Mouse (Mus musculus): Measurements from ENCODE around the gene Dnase1l2.
"Not testable (repeated sequence)": the region's sequence is repeated elsewhere in the genome, so short reads cannot be mapped to it uniquely, and the experiment has no call there.

Gene Dnase1l2

DNA sequence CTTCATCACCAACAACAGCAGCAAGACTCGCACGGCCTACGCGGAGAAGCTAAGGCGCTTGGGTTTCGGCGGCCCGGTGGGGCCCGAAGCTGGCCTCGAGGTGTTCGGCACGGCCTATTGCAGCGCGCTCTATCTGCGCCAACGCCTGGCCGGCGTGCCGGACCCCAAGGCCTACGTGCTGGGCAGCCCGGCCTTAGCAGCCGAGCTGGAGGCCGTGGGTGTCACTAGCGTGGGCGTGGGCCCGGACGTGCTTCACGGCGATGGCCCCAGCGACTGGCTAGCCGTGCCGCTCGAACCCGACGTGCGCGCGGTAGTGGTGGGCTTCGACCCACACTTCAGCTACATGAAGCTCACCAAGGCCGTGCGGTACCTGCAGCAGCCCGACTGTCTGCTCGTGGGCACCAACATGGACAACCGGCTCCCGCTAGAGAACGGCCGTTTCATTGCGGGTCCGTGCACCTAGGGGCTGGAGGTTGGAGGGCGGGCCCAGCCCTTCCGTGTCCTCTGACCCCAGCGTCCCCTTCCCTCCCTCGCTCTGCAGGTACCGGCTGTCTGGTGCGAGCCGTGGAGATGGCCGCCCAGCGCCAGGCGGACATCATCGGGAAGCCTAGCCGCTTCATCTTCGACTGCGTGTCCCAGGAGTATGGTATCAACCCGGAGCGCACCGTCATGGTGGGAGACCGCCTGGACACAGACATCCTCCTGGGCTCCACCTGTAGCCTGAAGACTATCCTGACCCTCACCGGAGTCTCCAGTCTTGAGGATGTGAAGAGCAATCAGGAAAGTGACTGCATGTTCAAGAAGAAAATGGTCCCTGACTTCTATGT lies 28.0 kb upstream of the Dnase1l2 start:
- peak; percentile 51 for DNase-seq

DNA sequence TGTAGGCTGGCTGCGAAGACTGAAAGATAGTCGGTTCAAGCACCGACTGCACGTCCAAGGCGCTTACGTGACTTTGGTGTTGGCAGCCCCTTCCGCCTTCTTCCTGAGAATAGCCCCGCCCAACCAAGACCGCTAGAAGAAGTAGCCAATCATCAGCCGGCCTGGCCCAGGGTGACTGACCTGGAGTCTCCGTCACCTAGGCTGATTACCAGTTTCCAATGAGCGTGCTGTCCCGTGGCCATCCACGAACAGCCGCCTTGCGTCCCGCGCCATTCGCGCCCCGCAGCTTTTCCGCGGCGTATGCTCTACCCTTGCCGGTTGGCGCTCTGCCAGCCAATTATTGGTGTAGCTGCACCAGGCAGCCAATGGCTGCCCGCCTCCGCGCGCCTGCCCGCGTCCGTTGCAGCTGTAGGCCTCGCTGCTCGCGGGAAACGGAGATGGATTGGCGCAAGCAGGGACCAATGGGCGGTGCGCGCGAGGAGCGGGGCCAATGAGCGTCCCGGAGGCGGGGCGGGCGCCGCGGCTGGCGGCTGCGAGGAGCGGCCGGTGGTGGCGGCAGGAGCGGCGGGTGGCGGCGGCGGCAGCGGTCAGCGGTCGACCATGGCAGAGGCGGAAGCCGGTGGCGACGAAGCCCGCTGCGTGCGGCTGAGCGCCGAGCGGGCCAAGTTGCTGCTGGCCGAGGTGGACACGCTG lies 27.2 kb upstream of the Dnase1l2 start, which contains the start of the genes E4f1 and Pgp:
E4f1 (minus strand) TSS at position 404 of the 693 bp plus-strand sequence.
Pgp (plus strand) TSS at position 483 of the 693 bp plus-strand sequence.
- DNase-seq = peak; percentile 100

DNA sequence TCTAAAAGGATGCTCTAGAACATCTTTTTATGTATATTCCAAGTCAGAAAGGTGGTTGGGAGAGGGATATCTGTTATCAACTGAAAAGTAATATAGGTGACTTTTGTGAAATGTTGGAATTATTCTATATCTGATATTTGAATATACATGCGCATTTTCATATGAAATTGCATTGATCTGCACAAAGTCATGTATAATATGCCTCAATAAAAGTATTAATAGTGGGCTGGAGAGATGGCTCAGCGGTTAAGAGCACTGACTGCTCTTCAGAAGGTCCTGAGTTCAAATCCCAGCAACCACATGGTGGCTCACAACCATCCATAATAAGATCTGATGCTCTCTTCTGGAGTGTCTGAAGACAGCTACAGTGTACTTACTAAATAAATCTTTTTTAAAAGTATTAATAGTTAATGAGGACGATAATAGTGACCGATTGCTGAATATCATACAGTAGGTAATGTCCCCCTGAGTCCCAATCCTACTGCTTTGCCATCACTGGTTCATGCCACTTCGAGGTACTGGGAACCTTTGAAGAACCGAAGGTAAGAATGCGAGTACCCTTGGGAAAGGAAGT lies 26.5 kb upstream of the Dnase1l2 start:
- DNase-seq = no peak

DNA sequence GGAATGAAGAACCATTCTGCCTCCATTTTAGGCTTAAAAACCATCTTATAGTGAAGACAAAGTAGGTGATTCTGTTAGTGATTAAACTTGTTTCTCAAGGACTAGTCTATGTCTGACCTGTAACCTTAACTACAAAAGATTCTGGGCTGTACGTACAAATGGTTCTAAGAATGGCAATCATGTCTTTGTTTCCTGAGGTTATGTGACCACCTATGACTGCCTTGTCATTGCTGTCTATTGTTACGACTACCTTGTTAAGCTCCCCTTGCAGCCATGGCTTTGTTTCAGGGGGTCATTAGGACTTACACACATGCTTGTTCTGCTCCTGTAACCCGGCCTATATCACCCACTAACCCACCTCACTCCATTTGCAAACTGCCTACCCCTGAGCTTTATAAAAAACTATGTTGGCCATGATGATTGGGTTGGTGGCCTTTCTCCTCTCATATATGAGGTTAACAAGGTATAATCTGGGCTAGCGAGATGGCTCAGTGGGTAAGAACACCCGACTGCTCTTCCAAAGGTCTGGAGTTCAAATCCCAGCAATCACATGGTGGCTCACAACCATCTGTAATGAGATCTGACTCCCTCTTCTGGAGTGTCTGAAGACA lies 25.8 kb upstream of the Dnase1l2 start:
- DNase-seq = no peak

DNA sequence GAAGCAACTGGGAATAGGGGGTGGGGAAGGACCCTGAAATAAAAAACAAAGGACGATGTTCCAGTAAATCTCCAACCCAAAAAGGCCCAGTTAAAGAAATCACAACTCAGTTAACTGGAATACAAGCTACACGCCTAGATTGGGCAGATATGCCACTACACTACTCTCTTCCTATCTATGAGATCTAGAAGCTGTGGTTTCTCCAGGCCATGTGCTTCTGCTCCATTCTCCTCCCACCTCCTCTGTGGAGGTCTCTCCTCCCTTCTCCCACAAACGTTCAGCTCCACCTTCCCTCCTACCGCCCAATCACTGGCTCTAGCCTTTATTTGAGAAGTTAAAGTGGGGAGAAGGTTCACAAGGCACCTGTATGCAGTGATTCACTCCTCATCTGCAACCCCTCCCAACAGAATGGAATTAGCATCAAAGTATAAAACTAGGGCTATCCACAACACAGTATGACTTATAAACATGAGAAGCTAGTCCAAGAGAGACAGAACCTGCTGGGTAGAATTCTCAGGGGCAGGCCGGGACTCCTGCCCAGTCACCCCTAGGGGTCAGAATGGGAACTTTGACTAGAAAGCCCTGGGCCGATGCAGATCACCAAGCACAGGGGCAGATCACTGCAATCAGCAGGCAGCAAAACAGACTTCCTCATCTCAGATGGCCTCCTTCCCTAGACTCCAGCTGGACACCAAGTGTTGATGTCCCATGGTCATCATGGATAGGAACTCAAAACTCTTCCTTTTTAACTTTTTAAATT lies 20.6 kb upstream of the Dnase1l2 start:
- no peak for DNase-seq

DNA sequence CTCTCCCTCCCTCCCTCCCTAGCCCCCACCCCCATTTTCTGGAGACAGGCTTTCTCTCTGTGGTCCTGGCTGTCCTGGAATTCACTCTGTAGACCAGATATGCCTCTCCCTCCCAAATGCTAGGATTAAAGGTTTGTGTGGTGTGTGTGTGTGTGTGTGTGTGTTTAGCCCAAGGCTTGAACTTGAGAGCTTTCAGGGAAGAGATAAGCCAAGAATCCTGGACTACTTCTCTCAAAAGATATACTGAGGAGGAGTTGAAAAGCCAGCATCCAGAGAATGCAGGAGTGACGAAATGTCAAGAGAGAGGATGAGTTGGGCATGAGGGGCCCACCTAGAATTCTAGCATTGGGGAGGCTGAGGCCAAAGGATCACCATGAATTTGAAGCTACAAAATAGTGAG lies 20.0 kb upstream of the Dnase1l2 start:
- no peak for DNase-seq

DNA sequence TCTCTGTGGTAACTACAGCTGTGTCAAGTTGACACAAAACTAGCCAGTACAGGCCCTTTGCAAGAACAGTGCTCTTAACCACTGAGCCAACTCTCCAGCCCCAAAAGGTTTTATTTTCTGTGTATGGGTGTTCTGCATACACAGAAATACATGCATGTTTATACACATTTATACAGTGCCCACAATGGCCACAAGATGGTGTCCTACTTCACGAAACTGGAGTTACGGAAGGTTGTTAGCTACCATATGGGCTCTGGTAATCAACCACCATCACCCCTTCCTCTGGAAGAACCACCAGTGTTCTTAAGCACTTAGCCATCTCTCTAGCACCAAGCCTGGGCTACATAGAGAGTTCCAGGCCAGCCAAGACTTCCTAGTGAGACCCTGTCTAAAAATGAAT lies 18.7 kb upstream of the Dnase1l2 start:
- no peak for DNase-seq

DNA sequence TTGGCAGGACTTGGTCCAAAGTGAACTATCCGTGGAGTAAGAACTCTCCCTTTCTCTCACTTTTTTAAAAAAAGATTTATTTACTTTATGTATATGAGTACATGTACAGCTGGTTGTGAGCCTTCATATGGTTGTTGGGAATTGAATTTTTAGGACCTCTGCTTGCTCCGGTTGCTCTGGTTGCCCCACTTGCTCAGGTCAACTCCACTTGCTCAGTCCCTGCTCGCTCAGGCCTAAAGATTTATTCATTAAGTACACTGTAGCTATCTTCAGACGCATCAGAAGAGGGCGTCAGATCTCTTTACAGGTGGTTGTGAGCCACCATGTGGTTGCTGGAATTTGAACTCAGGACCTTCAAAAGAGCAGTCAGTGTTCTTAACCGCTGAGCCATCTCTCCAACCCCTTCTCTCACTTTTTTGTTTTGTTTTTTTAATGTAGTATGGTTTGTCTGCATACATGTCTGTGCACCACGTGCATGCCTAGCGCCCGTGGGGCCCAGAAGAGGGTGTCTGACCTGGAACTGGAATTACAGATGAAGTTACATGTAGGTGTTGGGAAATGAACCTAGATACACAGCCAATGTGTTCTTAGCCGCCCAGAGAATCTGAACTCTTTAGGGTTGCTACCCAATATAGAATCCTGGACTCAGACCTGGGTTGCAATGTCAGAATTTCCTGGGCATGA lies 12.8 kb upstream of the Dnase1l2 start:
- DNase-seq = not testable (repeated sequence)

DNA sequence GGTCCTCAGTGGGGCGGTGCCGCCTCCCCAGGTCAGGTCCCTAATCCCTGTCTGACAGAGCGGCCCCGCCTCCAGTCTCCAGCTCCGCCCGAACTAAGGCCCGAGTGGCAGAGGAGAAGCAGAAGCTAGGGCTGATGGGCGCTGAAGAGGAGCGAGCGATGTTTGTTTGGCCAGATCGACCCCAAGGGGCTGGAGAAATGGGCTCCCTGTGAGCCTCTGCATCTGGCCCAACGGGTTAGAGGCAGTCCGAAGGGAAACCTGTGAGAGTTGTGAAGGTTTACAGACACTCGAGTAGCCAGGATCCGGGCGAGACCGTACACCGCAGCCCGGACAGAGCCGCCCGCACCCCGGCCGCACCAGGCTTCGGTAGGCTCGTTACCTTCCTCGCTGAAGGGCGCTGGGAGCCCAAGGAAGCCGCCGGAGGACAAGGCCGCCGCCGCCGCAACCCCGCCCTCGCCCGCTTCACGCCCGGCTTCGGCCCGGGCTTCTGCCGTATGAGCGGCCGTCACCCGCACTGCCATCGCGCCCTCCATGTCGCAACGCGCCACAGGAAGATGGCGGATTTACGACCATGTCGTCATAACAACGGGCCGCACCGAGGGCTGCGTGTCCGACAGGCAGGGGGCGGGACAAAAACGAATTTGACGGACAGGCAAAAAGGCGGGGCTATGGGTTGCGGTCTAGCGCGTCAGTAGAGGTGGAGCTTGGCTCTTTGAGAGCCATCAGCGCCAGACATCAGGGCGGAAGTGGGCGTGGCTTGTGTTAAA lies 12.0 kb upstream of the Dnase1l2 start:
- DNase-seq = peak; percentile 99

DNA sequence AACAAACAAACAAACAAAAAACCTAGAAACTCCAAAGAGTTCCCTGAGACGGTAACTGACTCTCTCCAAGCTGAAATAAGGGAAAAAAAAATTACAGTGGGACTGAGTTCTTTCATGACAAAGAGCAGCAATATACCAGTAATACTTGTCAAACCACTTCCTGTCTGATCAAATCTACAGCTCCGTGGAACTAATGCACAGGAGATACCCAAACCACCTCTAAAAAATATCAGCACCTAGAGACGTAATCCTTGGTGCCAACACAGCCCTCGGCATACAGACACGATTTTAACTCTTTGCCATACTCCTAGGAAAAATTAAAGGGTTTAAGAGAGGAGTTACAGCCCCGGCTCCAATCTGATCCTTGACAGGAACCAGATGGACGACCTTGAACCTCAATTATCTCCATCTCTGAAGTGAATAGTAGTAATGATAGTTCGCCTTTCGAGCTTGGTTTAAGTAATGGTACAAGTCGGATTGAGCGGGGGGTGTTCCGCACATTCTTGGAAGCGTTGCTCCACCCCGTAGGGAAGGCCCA lies 11.4 kb upstream of the Dnase1l2 start:
- no peak for DNase-seq

DNA sequence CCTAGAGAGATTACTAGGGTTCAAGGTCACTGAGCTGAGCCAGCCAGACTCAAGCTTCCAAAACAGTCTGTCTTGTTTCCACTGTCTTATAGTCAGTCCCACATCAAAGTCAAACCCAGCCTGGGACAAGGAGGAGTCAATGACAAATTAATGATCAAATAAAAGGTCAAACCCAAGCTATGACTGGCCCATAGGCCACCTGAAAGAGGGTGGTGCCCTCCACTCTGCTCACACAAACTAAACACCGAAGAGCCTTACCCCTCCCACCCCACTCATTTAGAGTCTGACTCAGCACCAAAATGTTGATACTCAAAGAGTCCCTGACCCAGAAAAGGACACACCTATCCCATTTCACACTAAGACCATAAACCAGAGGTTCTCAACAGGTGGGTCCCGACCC lies 10.5 kb upstream of the Dnase1l2 start:
- no peak for DNase-seq

DNA sequence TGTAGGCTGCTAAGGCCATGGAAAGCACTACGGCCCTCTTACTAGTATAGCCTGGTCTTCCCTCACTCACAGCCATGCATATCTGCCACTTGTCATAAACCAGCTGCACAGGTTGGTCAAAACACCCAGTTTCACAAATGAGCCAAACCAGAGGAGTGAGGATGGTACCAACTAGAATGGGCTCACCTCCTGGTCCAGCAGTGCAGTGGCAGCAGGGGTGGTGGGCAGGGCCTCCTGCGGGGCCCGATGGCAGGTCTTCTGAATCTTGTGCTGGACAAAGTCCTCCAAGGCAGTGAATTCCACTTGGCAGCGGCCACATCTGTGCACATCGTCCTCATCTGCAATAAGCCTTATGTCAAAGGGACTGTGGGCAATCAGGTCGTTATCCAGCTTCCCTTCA lies 8.3 kb upstream of the Dnase1l2 start:
- no peak for DNase-seq

DNA sequence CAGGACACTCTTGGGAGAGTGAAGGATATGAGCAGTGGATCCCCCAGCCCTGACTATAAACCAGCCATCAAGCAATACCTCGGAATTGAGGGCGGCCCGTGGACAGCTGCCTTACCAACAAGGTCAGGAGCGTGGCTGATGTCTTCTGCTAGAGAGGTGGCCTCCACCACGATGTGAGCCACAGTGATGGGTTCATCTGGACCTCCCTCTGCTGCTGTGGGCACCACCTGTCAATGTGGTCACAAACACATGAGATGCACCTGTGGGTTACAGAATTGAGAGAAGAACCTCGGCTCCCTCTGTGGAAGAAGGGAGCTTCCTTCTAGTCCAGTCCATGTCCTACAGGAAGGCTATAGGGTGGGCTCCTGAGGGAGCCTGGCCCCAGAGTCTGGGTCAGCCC lies 6.6 kb upstream of the Dnase1l2 start:
- no peak for DNase-seq

DNA sequence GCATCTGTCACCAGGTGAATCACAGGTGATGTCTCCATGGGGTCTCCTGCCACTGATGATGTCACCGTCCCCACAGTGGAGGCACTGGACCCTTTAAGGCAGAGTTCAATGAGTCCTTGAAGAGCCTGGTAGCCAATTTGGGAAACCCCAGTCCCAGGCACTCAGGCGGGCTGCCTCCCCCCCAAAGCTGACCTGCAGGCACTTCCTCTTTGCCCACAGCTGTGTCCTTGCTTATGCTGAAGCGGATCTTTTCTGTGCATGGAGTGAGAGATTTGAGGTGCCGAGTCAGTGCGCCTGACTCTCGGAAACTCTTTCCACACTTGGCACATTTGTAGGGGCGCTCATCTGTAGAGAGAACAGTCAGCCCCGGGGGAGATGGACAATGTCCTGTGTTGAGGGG lies 3.7 kb upstream of the Dnase1l2 start:
- no peak for DNase-seq

DNA sequence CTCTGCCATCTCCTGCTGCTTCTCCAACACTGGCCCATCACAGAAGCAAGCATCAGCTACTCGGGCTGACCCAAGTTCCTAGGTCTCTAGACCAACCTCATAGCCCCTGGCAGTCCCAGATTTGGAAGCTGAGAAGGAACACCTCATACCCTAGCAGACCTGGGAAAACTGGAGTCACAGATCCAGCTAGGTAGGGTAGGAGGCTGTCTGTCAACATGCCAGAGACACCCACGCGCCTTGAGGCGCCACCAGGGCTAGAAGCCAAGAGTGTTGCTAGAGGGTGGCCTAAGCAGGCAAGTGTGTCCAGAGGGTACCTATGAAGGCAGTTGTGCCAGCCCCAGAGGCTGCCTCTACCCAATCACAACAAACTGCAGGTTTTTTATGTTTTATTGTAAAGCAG lies 504 bp upstream of the Dnase1l2 start:
- DNase-seq = peak; percentile 51

DNA sequence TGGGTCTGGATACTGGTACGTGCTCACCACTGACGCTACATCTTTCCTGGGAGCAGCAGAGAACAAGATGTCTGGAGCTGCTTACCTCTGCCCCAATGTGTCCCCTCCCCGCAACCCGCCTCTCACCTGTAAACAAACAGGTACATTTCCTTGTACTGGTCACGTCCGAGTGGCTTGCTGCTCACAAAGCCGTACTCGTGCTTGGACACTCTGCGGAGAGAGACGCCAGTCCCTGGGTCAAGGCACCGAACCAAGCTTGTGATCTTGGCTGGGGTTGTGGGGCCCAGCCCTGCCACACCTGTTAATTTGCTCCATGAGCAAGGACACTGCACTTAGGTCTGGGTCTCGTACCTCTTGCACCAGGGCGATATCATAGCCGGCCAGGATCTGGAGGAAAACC lies 798 bp downstream of the Dnase1l2 start:
- DNase-seq = no peak

DNA sequence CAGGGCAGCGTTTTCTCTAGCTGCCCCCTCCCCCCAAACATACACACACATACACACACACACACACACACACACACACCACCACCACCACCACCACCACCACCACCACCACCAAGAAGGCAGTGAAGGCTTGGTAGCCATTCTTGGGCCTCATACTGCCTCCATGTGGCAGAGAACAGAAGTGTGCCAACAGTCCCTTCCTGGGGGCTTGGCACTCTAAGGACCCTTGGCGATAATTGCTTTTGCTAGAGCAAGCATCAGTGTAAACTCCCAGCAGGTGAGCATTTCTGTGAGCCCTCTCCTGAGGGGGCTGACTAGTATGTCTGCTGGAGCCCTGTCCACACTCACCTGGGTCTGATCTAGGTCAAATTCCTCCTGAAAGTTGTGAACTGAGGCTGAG lies 1.8 kb downstream of the Dnase1l2 start:
- no peak for DNase-seq

DNA sequence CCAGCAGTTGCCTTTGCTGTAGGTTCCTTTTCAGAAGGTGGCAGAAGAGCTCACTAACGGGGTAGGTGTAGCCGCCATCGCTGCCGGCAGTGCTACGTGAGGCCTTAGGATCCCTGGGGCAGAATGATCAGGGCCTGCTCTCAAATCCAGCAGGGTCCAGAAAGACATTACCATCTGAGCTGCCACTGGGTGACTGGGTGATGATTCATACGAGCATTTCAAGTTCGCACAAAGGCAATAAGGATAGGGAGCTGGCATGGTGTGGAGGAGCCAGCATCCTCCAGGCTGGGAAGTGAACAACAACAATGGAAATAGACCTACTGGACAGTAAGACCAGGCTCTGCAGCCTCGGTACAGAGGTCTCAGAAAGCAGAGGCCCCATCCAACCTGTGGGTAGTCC lies 2.5 kb downstream of the Dnase1l2 start:
- DNase-seq = no peak

DNA sequence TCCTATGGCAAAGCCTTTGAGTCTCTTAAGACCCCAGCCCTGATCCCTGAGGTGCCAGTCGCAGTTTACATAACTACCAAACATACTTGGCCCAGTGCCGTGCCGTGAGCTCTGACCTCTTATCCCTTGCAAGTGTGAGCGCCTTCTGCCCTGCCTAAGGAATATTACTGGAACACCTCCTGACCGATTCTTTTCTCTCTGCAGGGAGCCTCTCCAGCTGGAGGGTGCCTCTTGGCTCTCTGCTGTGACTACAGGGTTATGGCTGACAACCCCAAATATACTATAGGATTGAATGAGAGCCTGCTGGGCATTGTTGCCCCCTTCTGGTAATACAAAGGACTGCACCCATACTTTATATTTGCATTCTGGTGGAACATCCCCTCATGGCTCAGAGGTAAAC lies 5.9 kb downstream of the Dnase1l2 start:
- no peak for DNase-seq

DNA sequence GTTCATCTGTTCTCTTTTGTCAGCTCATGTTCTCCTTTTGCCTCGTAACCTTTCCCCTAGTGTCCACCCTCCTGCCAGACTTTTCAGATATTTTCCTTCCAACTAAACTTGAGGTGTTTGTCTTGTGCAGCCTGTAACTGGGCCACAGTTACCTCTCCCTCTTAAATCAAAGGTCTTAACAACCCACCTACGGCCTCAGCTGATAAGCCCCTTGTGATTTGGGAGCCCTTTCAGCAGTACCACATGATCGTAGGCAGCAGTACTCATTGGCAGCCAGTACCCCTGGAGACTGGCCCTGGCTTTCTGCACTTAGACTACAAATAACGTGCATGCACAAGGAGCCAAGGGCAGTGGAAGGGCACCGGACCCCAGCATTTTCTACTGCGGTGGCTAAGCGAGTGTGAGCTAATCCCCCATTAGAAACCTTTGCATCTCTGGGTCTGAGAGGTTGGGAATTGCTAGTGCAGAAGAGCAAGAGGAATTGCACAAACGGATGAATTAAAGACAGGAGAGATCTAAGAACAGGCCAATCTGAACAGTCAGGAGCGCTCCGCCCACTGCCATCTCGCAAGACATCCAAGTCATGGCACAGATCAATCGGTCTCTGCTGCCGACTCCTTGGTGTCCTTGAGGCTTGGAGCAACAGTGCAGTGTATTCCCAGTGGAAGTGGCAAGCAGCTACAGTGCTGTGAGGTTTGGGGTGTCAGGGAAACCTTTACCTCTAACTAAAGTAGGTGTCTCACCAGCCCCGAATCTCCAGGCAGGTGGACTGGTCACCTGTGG lies 13.5 kb downstream of the Dnase1l2 start:
- no peak for DNase-seq
